Comparison of ENCODE assay signal across 10 mouse cellular contexts in the genomic region with DNA sequence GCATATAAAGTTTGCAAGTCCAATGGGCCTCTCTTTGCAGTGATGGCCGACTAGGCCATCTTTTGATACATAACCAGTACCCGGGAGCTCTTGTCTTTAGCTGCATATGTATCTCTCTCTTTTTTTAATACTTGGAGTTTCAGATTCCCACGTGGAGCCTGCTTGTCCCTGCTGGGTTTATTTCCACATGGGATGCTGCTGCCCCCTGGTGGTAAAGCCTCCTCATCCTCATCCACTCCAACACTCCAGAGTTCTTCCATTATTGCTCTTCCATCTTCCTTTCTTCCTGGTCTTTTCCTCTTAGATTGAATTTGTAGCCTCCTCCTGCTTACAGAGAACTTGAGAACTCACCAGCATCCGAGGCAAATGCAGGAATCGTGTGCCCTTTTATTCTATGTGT. TPM values are rescaled to one million over a fixed set of nuclear protein-coding genes. Genes with fewer than 3 reads are reported as not detected.
A peak's percentile ranks its signal among the peaks of the same experiment; 100 is the strongest.
DNase-seq lines count a peak whose midpoint lies in the region; ATAC-seq and TF ChIP-seq lines count a peak whose summit lies in the region.
"Had no signal": no experiment of that assay in that cellular context is flagged by ENCODE, and none has a peak within 500 bp of the region (broad histone marks: within the 10 kb centered on the region; RNA-seq: fewer than 3 reads in every experiment).

No protein-coding gene starts in this region.

- H3K9me3 ChIP-seq in kidney, embryonic 15.5 days (replicated peaks), result no peaks in the 10 kb centered on the region
- no peaks in the 10 kb centered on the region for H3K9me3 ChIP-seq in neural tube, embryonic 11.5 days (ENCODE audit: control insufficient read depth, low read length)
- H3K9me3 ChIP-seq: embryonic facial prominence, embryonic 15.5 days had no signal

- no peak for ATAC-seq in kidney, embryonic 15.5 days (replicated peaks; ENCODE audit: low FRiP score)
- ATAC-seq in granulocyte monocyte progenitor cell, adult 5-6 weeks (replicated peaks; ENCODE audit: poor library complexity, severe bottlenecking), result peak; percentile 60
- peak; percentile 65; the same call in 1 of the 2 replicates for ATAC-seq in neural tube, embryonic 11.5 days (ENCODE audit: insufficient read depth, low FRiP score, low TSS enrichment)

- DNase-seq in kidney, adult 2 months, result peak; percentile 63
- peak; percentile 78 for DNase-seq in ZHBTc4 (ENCODE audit: low read depth, low spot score)
- DNase-seq in cerebellum, postnatal 4 days (ENCODE audit: low spot score in 2 of 2), result peak; percentile 63 to 65
- peak; percentile 31 to 76 for DNase-seq in left cerebral cortex, postnatal 10 days (ENCODE audit: extremely low spot score in 1 of 2, low spot score in 2 of 2)
- DNase-seq in neural tube, embryonic 11.5 days (ENCODE audit: low spot score), result peak; percentile 65
- no peak for DNase-seq in natural killer cell, adult 2 months (ENCODE audit: low spot score in 2 of 2)

- H3K9ac ChIP-seq in kidney, embryonic 15.5 days, result no peak overlapping the region
- H3K9ac ChIP-seq in neural tube, embryonic 11.5 days (ENCODE audit: low read length), result no peak overlapping the region
- H3K9ac ChIP-seq: embryonic facial prominence, embryonic 15.5 days had no signal

- intact Hi-C loops in left cerebral cortex, postnatal 10 days (cut with DNase I), result no loop called here

- no peaks in the 10 kb centered on the region for H3K27me3 ChIP-seq in kidney, adult 2 months (replicated peaks; ENCODE audit: control insufficient read depth, insufficient read depth, low read length)
- no peaks in the 10 kb centered on the region for H3K27me3 ChIP-seq in kidney, embryonic 15.5 days
- no peaks in the 10 kb centered on the region for H3K27me3 ChIP-seq in neural tube, embryonic 11.5 days (ENCODE audit: control insufficient read depth, insufficient read depth, low read length)
- H3K27me3 ChIP-seq: embryonic facial prominence, embryonic 15.5 days had no signal

- H3K4me2 ChIP-seq in kidney, embryonic 15.5 days, result no peak overlapping the region
- no peak overlapping the region for H3K4me2 ChIP-seq in neural tube, embryonic 11.5 days (ENCODE audit: low read depth)
- H3K4me2 ChIP-seq: embryonic facial prominence, embryonic 15.5 days had no signal

- WGBS in kidney, adult 2 months, result 32% methylated on average over 5 of the region's 5 CpGs
- WGBS in kidney, embryonic 15.5 days, result 35% methylated on average over 5 of the region's 5 CpGs
- 33% methylated on average over 5 of the region's 5 CpGs for WGBS in neural tube, embryonic 11.5 days

- no peaks in the 10 kb centered on the region for H3K4me1 ChIP-seq in kidney, adult 2 months (ENCODE audit: control insufficient read depth, insufficient read depth, low read length)
- no peaks in the 10 kb centered on the region for H3K4me1 ChIP-seq in kidney, embryonic 15.5 days
- H3K4me1 ChIP-seq in neural tube, embryonic 11.5 days (ENCODE audit: control insufficient read depth, insufficient read depth, low read length), result no peaks in the 10 kb centered on the region

- no peak overlapping the region for H3K4me3 ChIP-seq in kidney, adult 2 months (ENCODE audit: insufficient read depth, low read depth, low read length)
- no peak overlapping the region for H3K4me3 ChIP-seq in kidney, embryonic 15.5 days (replicated peaks)
- H3K4me3 ChIP-seq in neural tube, embryonic 11.5 days (ENCODE audit: low read depth, low read length), result no peak overlapping the region
- H3K4me3 ChIP-seq: embryonic facial prominence, embryonic 15.5 days had no signal

- TF ChIP-seq CTCF in kidney, adult 2 months (conservative IDR thresholded peaks at IDR 0.05; ENCODE audit: insufficient read depth, insufficient read length, low read depth, low read length), result peak; percentile 79

- H3K27ac ChIP-seq in kidney, adult 2 months (ENCODE audit: insufficient read depth, low read depth, low read length), result no peak overlapping the region
- H3K27ac ChIP-seq in kidney, embryonic 15.5 days, result no peak overlapping the region
- no peak overlapping the region for H3K27ac ChIP-seq in neural tube, embryonic 11.5 days (ENCODE audit: low read depth, low read length)
- H3K27ac ChIP-seq: embryonic facial prominence, embryonic 15.5 days; macrophage had no signal

- H3K36me3 ChIP-seq in kidney, adult 2 months (ENCODE audit: control insufficient read depth, insufficient read depth, low read length), result no peaks in the 10 kb centered on the region
- peaks cover 3% of the 10 kb centered on the region; the same call in 1 of the 2 replicates for H3K36me3 ChIP-seq in kidney, embryonic 15.5 days
- no peaks in the 10 kb centered on the region for H3K36me3 ChIP-seq in neural tube, embryonic 11.5 days (ENCODE audit: control insufficient read depth, insufficient read depth, low read length)
- H3K36me3 ChIP-seq: embryonic facial prominence, embryonic 15.5 days had no signal

- no peak for TF ChIP-seq POLR2A in kidney, adult 2 months (IDR thresholded peaks at IDR 0.05; ENCODE audit: low read depth, low read length)

RNA-seq across cellular contexts. Expression of a gene that starts 48.9 kb away (rescaled TPM):
- 4.9 and 7.0 TPM in 2 replicates for polyA plus RNA-seq in kidney, adult 2 months (2012; rRNA removed)
- 13.7 and 15.4 TPM in 2 replicates for polyA plus RNA-seq in kidney, embryonic 15.5 days (2015; fragmentation: Nextera tagmentation; extraction: Ambion mirVana)
- total RNA-seq in granulocyte monocyte progenitor cell, adult 5-6 weeks (2014; fragmentation: Nextera tagmentation), result 1.0 and 2.1 TPM in 2 replicates
- total RNA-seq in granulocyte monocyte progenitor cell, adult 5-6 weeks (2017), result 1.6 and 2.4 TPM in 2 replicates
- total RNA-seq in left cerebral cortex, postnatal 10 days (2021), result 1 to 10 TPM; 1.7 to 1.8 TPM
- 8.9 and 9.2 TPM in 2 replicates for polyA plus RNA-seq in neural tube, embryonic 11.5 days (2014; fragmentation: Nextera tagmentation; extraction: Ambion mirVana)

Comparison
In these comparisons a context has a peak if more than half of its experiments do, and no peak if none do; other contexts are left out.
1. DNase-seq: peak in kidney, adult 2 months (single experiment), ZHBTc4 (single experiment), cerebellum, postnatal 4 days (2 of 2), left cerebral cortex, postnatal 10 days (2 of 2) and neural tube, embryonic 11.5 days (single experiment); none in natural killer cell, adult 2 months (0 of 2).